Mouse (Mus musculus): Measurements from ENCODE around the gene Rnf212b. TPM values are rescaled to one million over a fixed set of nuclear protein-coding genes. Genes with fewer than 3 reads are reported as not detected.

Gene Rnf212b
- total and polyA plus RNA-seq, 2 experiments, result not detected

GRCm38 (mm10) chr14:54792166-54792565 is 21.8 kb upstream of the Rnf212b start:
- Histone ChIP-seq H3K27ac (replicated peaks; ENCODE audit: insufficient read depth, low read depth, low read length) (no peak overlapping the region), H3K4me3 (ENCODE audit: insufficient read depth, low read depth, low read length) (no peak overlapping the region), H3K27me3 (ENCODE audit: control insufficient read depth, insufficient read depth, low read length) (no peaks in the 10 kb centered on the region), H3K79me2 (ENCODE audit: control insufficient read depth, insufficient read depth, low read length) (no peaks in the 10 kb centered on the region), H3K9ac (ENCODE audit: low read depth, low read length) (no peak overlapping the region), H3K4me1 (ENCODE audit: control insufficient read depth, insufficient read depth, low read length) (no peaks in the 10 kb centered on the region), H3K36me3 (ENCODE audit: control insufficient read depth, insufficient read depth, low read length) (no peaks in the 10 kb centered on the region)
- TF ChIP-seq POLR2A (IDR thresholded peaks at IDR 0.05; ENCODE audit: extremely low read depth, insufficient read depth, low read length) (no peak), CTCF (IDR thresholded peaks at IDR 0.05; ENCODE audit: low read depth, low read length) (no peak)
- WGBS, result 79% methylated on average over 6 of the region's 6 CpGs
- no peak for DNase-seq (ENCODE audit: extremely low read depth, low read depth, low spot score)

GRCm38 (mm10) chr14:54793351-54793750 is 20.6 kb upstream of the Rnf212b start:
- H3K27ac ChIP-seq (replicated peaks; ENCODE audit: insufficient read depth, low read depth, low read length), result no peak overlapping the region
- 45% methylated on average over 1 of the region's 1 CpGs for WGBS
- no peaks in the 10 kb centered on the region for H3K27me3 ChIP-seq (ENCODE audit: control insufficient read depth, insufficient read depth, low read length)
- H3K9ac ChIP-seq (ENCODE audit: low read depth, low read length), result no peak overlapping the region
- H3K79me2 ChIP-seq (ENCODE audit: control insufficient read depth, insufficient read depth, low read length), result no peaks in the 10 kb centered on the region
- DNase-seq (ENCODE audit: extremely low read depth, low read depth, low spot score), result no peak
- no peak overlapping the region for H3K4me3 ChIP-seq (ENCODE audit: insufficient read depth, low read depth, low read length)
- H3K36me3 ChIP-seq (ENCODE audit: control insufficient read depth, insufficient read depth, low read length), result no peaks in the 10 kb centered on the region
- TF ChIP-seq POLR2A (IDR thresholded peaks at IDR 0.05; ENCODE audit: extremely low read depth, insufficient read depth, low read length) (no peak), CTCF (IDR thresholded peaks at IDR 0.05; ENCODE audit: low read depth, low read length) (no peak)
- H3K4me1 ChIP-seq (ENCODE audit: control insufficient read depth, insufficient read depth, low read length), result no peaks in the 10 kb centered on the region

- 67% methylated on average over 8 of the region's 8 CpGs for WGBS
- Histone ChIP-seq H3K27me3 (ENCODE audit: control insufficient read depth, insufficient read depth, low read length) (no peaks in the 10 kb centered on the region), H3K4me3 (ENCODE audit: insufficient read depth, low read depth, low read length) (no peak overlapping the region), H3K36me3 (ENCODE audit: control insufficient read depth, insufficient read depth, low read length) (no peaks in the 10 kb centered on the region), H3K4me1 (ENCODE audit: control insufficient read depth, insufficient read depth, low read length) (no peaks in the 10 kb centered on the region), H3K9ac (ENCODE audit: low read depth, low read length) (no peak overlapping the region), H3K79me2 (ENCODE audit: control insufficient read depth, insufficient read depth, low read length) (no peaks in the 10 kb centered on the region), H3K27ac (replicated peaks; ENCODE audit: insufficient read depth, low read depth, low read length) (no peak overlapping the region)
- DNase-seq (ENCODE audit: extremely low read depth, low read depth, low spot score), result no peak
- no peak for TF ChIP-seq POLR2A (IDR thresholded peaks at IDR 0.05; ENCODE audit: extremely low read depth, insufficient read depth, low read length)
- no peak for TF ChIP-seq CTCF (IDR thresholded peaks at IDR 0.05; ENCODE audit: low read depth, low read length)
Observed at GRCm38 (mm10) chr14:54793894-54794830, 19.8 kb upstream of the Rnf212b start.

GRCm38 (mm10) chr14:54795901-54796300 is 18.0 kb upstream of the Rnf212b start:
- no peak overlapping the region for H3K9ac ChIP-seq (ENCODE audit: low read depth, low read length)
- no peak for DNase-seq (ENCODE audit: extremely low read depth, low read depth, low spot score)
- no peaks in the 10 kb centered on the region for H3K27me3 ChIP-seq (ENCODE audit: control insufficient read depth, insufficient read depth, low read length)
- H3K27ac ChIP-seq (replicated peaks; ENCODE audit: insufficient read depth, low read depth, low read length), result no peak overlapping the region
- no peaks in the 10 kb centered on the region for H3K36me3 ChIP-seq (ENCODE audit: control insufficient read depth, insufficient read depth, low read length)
- WGBS, result 94% methylated on average over 1 of the region's 1 CpGs
- no peaks in the 10 kb centered on the region for H3K4me1 ChIP-seq (ENCODE audit: control insufficient read depth, insufficient read depth, low read length)
- TF ChIP-seq POLR2A (IDR thresholded peaks at IDR 0.05; ENCODE audit: extremely low read depth, insufficient read depth, low read length) (no peak), CTCF (IDR thresholded peaks at IDR 0.05; ENCODE audit: low read depth, low read length) (no peak)
- no peak overlapping the region for H3K4me3 ChIP-seq (ENCODE audit: insufficient read depth, low read depth, low read length)
- no peaks in the 10 kb centered on the region for H3K79me2 ChIP-seq (ENCODE audit: control insufficient read depth, insufficient read depth, low read length)

GRCm38 (mm10) chr14:54796760-54797159 is 17.2 kb upstream of the Rnf212b start:
- H3K9ac ChIP-seq (ENCODE audit: low read depth, low read length), result no peak overlapping the region
- DNase-seq (ENCODE audit: extremely low read depth, low read depth, low spot score), result no peak
- no peaks in the 10 kb centered on the region for H3K79me2 ChIP-seq (ENCODE audit: control insufficient read depth, insufficient read depth, low read length)
- H3K27ac ChIP-seq (replicated peaks; ENCODE audit: insufficient read depth, low read depth, low read length), result no peak overlapping the region
- H3K27me3 ChIP-seq (ENCODE audit: control insufficient read depth, insufficient read depth, low read length), result no peaks in the 10 kb centered on the region
- WGBS, result 95% methylated on average over 15 of the region's 15 CpGs
- H3K36me3 ChIP-seq (ENCODE audit: control insufficient read depth, insufficient read depth, low read length), result no peaks in the 10 kb centered on the region
- TF ChIP-seq CTCF (IDR thresholded peaks at IDR 0.05; ENCODE audit: low read depth, low read length) (no peak), POLR2A (IDR thresholded peaks at IDR 0.05; ENCODE audit: extremely low read depth, insufficient read depth, low read length) (no peak)
- no peak overlapping the region for H3K4me3 ChIP-seq (ENCODE audit: insufficient read depth, low read depth, low read length)
- no peaks in the 10 kb centered on the region for H3K4me1 ChIP-seq (ENCODE audit: control insufficient read depth, insufficient read depth, low read length)

GRCm38 (mm10) chr14:54799686-54800085 is 14.3 kb upstream of the Rnf212b start:
- Histone ChIP-seq H3K27ac (replicated peaks; ENCODE audit: insufficient read depth, low read depth, low read length) (no peak overlapping the region), H3K4me1 (ENCODE audit: control insufficient read depth, insufficient read depth, low read length) (no peaks in the 10 kb centered on the region), H3K79me2 (ENCODE audit: control insufficient read depth, insufficient read depth, low read length) (no peaks in the 10 kb centered on the region), H3K27me3 (ENCODE audit: control insufficient read depth, insufficient read depth, low read length) (no peaks in the 10 kb centered on the region), H3K9ac (ENCODE audit: low read depth, low read length) (no peak overlapping the region), H3K4me3 (ENCODE audit: insufficient read depth, low read depth, low read length) (no peak overlapping the region), H3K36me3 (ENCODE audit: control insufficient read depth, insufficient read depth, low read length) (no peaks in the 10 kb centered on the region)
- no peak for TF ChIP-seq POLR2A (IDR thresholded peaks at IDR 0.05; ENCODE audit: extremely low read depth, insufficient read depth, low read length)
- no peak for TF ChIP-seq CTCF (IDR thresholded peaks at IDR 0.05; ENCODE audit: low read depth, low read length)
- 68% methylated on average over 10 of the region's 10 CpGs for WGBS
- DNase-seq (ENCODE audit: extremely low read depth, low read depth, low spot score), result no peak
